Mouse (Mus musculus) R1 (cell line): ENCODE measurements at regions not wholly inside any gene's neighbourhood (a gene's known extent, or its start where the extent isn't known, plus 50 kb on each side); places are given as distances from the start of the nearest gene placed in this dataset.
A peak's percentile ranks its signal among the peaks of the same experiment; 100 is the strongest.

Source experiments
- DNase-seq: peaks from one replicate; pipeline ENCODE4 v3.0.0-alpha.2; 2018; ENCODE audit warnings: low read depth, low spot score

- no peak for DNase-seq
Observed at GRCm38 (mm10) chr5:75248279-75248678, 96.2 kb downstream of the Pdgfra start.

GRCm38 (mm10) chr5:75249671-75250070 lies 97.6 kb downstream of the Pdgfra start:
- no peak for DNase-seq

GRCm38 (mm10) chr5:75253349-75253748 lies 101.3 kb downstream of the Pdgfra start:
- DNase-seq = no peak

- no peak for DNase-seq
Observed at GRCm38 (mm10) chr5:75253830-75254229, 101.7 kb downstream of the Pdgfra start.

GRCm38 (mm10) chr5:75256186-75256585 lies 104.1 kb downstream of the Pdgfra start:
- DNase-seq = no peak

GRCm38 (mm10) chr5:75257067-75257466 lies 105.0 kb downstream of the Pdgfra start:
- no peak for DNase-seq

GRCm38 (mm10) chr5:75260247-75260646 lies 108.2 kb downstream of the Pdgfra start:
- no peak for DNase-seq

GRCm38 (mm10) chr5:75266111-75266676 lies 114.1 kb downstream of the Pdgfra start:
- DNase-seq = peak; percentile 17

- no peak for DNase-seq
Observed at GRCm38 (mm10) chr5:75266871-75267270, 114.8 kb downstream of the Pdgfra start.

- no peak for DNase-seq
Observed at GRCm38 (mm10) chr5:75267766-75268165, 115.7 kb downstream of the Pdgfra start.

- DNase-seq = no peak
Observed at GRCm38 (mm10) chr5:75278041-75278440, 125.9 kb downstream of the Pdgfra start.

- DNase-seq = no peak
Observed at GRCm38 (mm10) chr5:75279561-75280171, 127.6 kb downstream of the Pdgfra start.

GRCm38 (mm10) chr5:75280698-75281097 lies 128.6 kb downstream of the Pdgfra start:
- no peak for DNase-seq

GRCm38 (mm10) chr5:75281510-75281909 lies 129.4 kb downstream of the Pdgfra start:
- DNase-seq = no peak

GRCm38 (mm10) chr5:75282617-75283016 lies 130.5 kb downstream of the Pdgfra start:
- no peak for DNase-seq

GRCm38 (mm10) chr5:75283841-75284240 lies 131.7 kb downstream of the Pdgfra start:
- DNase-seq = no peak

GRCm38 (mm10) chr5:75285950-75286349 lies 133.9 kb downstream of the Pdgfra start:
- DNase-seq = no peak

- DNase-seq = peak; percentile 21
Observed at GRCm38 (mm10) chr5:75295676-75296075, 143.6 kb downstream of the Pdgfra start.

- no peak for DNase-seq
Observed at GRCm38 (mm10) chr5:75312897-75313296, 160.8 kb downstream of the Pdgfra start.

GRCm38 (mm10) chr5:75315956-75316355 lies 163.9 kb downstream of the Pdgfra start:
- DNase-seq = no peak

- DNase-seq = no peak
Observed at GRCm38 (mm10) chr5:75320536-75320935, 168.4 kb downstream of the Pdgfra start.

GRCm38 (mm10) chr5:75334050-75334449 lies 182.0 kb downstream of the Pdgfra start:
- DNase-seq = no peak

- DNase-seq = no peak
Observed at GRCm38 (mm10) chr5:75336454-75336853, 184.4 kb downstream of the Pdgfra start.

- DNase-seq = no peak
Observed at GRCm38 (mm10) chr5:75338439-75338838, 186.3 kb downstream of the Pdgfra start.
